Mouse (Mus musculus) bone marrow, adult 2 months (tissue): ENCODE results near the gene Macrod2. TPM values are rescaled to one million over a fixed set of nuclear protein-coding genes. Genes with fewer than 3 reads are reported as not detected.

ENCODE experiments used
- H3K27ac ChIP-seq: fragments of 200-500 bp; 2 replicates; pipeline ENCODE4 v1.5.1; 2012; ENCODE audit warnings: low read depth, mild to moderate bottlenecking, control low read depth, inconsistent platforms, low read length; ENCODE audit not compliant: control insufficient read depth, poor library complexity, insufficient read depth
- H3K4me1 ChIP-seq: fragments of 200-500 bp; 2 replicates; pipeline ENCODE4 v1.6.1; 2011; ENCODE audit warnings: low read length; ENCODE audit not compliant: control insufficient read depth, insufficient read depth
- H3K4me3 ChIP-seq: fragments of 200-500 bp; replicated peaks from 2 replicates; pipeline ENCODE3; 2011; ENCODE audit warnings: mild to moderate bottlenecking, low read depth, low read length, control low read depth; ENCODE audit not compliant: control insufficient read depth
- CTCF ChIP-seq: fragments of 200-500 bp; IDR thresholded peaks from 2 replicates; pipeline ENCODE4 v1.5.1; 2011; ENCODE audit warnings: low read length, control low read depth; ENCODE audit not compliant: control insufficient read depth, insufficient read depth
- POLR2A ChIP-seq: fragments of 200-500 bp; IDR thresholded peaks from 2 replicates; pipeline ENCODE4 v1.6.1; 2011; ENCODE audit warnings: low read depth, mild to moderate bottlenecking, control low read depth, low read length, borderline replicate concordance; ENCODE audit not compliant: control insufficient read depth
- WGBS: fragments of 180-500 bp; shearing (Covaris S2); methylation state at CpG from one replicate; pipeline ENCODE4 v1.1.7; 2018; 5-methylcytosine and 5-hydroxymethylcytosine counted together
- polyA plus RNA-seq: library from polyadenylated mRNA; stranded (reverse); fragments of >200 nt; gene quantifications from 2 replicates; pipeline ENCODE4 v1.2.4, GENCODE M21; 2011; ENCODE audit warnings: low replicate concordance; ENCODE audit not compliant: missing spikeins, insufficient read depth, insufficient read length

The Macrod2 gene
- polyA plus RNA-seq, 1 experiment = 2.8 TPM

- no peak overlapping the region for H3K4me3 ChIP-seq
- H3K4me1 ChIP-seq = no peaks in the 10 kb centered on the region
- TF ChIP-seq CTCF = no peak
- no peak for TF ChIP-seq POLR2A
- H3K27ac ChIP-seq = no peak overlapping the region
- WGBS = 75% methylated on average over 3 of the region's 3 CpGs
Observed at GRCm38 (mm10) chr2:141697541-141697940, 1302.4 kb downstream of the Macrod2 start.

- WGBS = 81% methylated on average over 4 of the region's 4 CpGs
- TF ChIP-seq POLR2A (no peak), CTCF (no peak)
- Histone ChIP-seq H3K4me1 (no peaks in the 10 kb centered on the region), H3K27ac (no peak overlapping the region), H3K4me3 (no peak overlapping the region)
Observed at GRCm38 (mm10) chr2:141698320-141698719, 1303.2 kb downstream of the Macrod2 start.

GRCm38 (mm10) chr2:141700759-141701452 lies 1305.8 kb downstream of the Macrod2 start:
- WGBS = 69% methylated on average over 7 of the region's 7 CpGs
- Histone ChIP-seq H3K27ac (no peak overlapping the region), H3K4me3 (no peak overlapping the region), H3K4me1 (no peaks in the 10 kb centered on the region)
- TF ChIP-seq POLR2A (no peak), CTCF (no peak)

GRCm38 (mm10) chr2:141711785-141712184 lies 1316.7 kb downstream of the Macrod2 start:
- no peak for TF ChIP-seq CTCF
- H3K4me3 ChIP-seq = no peak overlapping the region
- WGBS = 72% methylated on average over 2 of the region's 2 CpGs
- no peak overlapping the region for H3K27ac ChIP-seq
- no peaks in the 10 kb centered on the region for H3K4me1 ChIP-seq

GRCm38 (mm10) chr2:141712265-141712664 lies 1317.2 kb downstream of the Macrod2 start:
- WGBS = 77% methylated on average over 4 of the region's 4 CpGs
- TF ChIP-seq POLR2A (no peak), CTCF (no peak)
- Histone ChIP-seq H3K27ac (no peak overlapping the region), H3K4me1 (no peaks in the 10 kb centered on the region), H3K4me3 (no peak overlapping the region)

GRCm38 (mm10) chr2:141715061-141715460 lies 1320.0 kb downstream of the Macrod2 start:
- Histone ChIP-seq H3K4me3 (no peak overlapping the region), H3K27ac (no peak overlapping the region), H3K4me1 (no peaks in the 10 kb centered on the region)
- TF ChIP-seq POLR2A (no peak), CTCF (no peak)
- WGBS = 65% methylated on average over 3 of the region's 3 CpGs

- Histone ChIP-seq H3K4me3 (no peak overlapping the region), H3K4me1 (no peaks in the 10 kb centered on the region), H3K27ac (no peak overlapping the region)
- 63% methylated on average over 3 of the region's 3 CpGs for WGBS
- TF ChIP-seq POLR2A (no peak), CTCF (no peak)
Observed at GRCm38 (mm10) chr2:141722531-141722930, 1327.4 kb downstream of the Macrod2 start.

- H3K27ac ChIP-seq = no peak overlapping the region
- no peaks in the 10 kb centered on the region for H3K4me1 ChIP-seq
- H3K4me3 ChIP-seq = no peak overlapping the region
- TF ChIP-seq CTCF = no peak
- TF ChIP-seq POLR2A = no peak
- WGBS = 70% methylated on average over 4 of the region's 4 CpGs
Observed at GRCm38 (mm10) chr2:141728998-141729397, 1333.9 kb downstream of the Macrod2 start.

- TF ChIP-seq CTCF (no peak), POLR2A (no peak)
- no peaks in the 10 kb centered on the region for H3K4me1 ChIP-seq
- 63% methylated on average over 5 of the region's 5 CpGs for WGBS
- H3K4me3 ChIP-seq = no peak overlapping the region
- no peak overlapping the region for H3K27ac ChIP-seq
Observed at GRCm38 (mm10) chr2:141736685-141737456, 1341.8 kb downstream of the Macrod2 start.
